ENCODE assay signal across 23 mouse cellular contexts in the genomic region with DNA sequence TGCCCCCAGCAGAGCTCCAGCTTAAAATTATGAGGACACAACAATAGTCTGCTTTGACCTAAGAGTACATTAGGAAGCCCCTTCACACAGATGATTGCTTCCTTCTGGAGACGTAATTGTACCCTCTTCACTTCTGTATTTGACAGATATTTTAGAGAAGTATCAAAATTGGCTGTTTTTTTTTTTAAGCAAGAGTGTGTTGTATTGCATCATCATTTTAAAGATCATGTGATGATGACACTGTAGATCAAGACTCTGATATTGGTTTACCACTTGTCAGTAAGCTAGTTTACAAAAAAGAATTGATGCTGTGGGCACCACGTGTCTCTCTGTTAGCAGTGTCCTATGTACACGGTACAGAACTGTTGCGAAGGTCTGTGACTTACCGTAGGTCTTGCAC. TPM values are rescaled to one million over a fixed set of nuclear protein-coding genes. Genes with fewer than 3 reads are reported as not detected.
"Had no signal": no experiment of that assay in that cellular context is flagged by ENCODE, and none has a peak within 500 bp of the region (broad histone marks: within the 10 kb centered on the region; RNA-seq: fewer than 3 reads in every experiment).

No protein-coding gene starts in this region.

- DNase-seq: kidney, adult 18-20 months; kidney, adult 9 months; kidney, postnatal 36 days; layer of hippocampus, postnatal 36 days; left cerebral cortex, postnatal 4 days; liver, embryonic 13.5 days; lung, adult 2 months; lung, postnatal 14 days; right cerebral cortex, postnatal 14 days; right cerebral cortex, postnatal 4 days; thymus, adult 2 months; thymus, postnatal 14 days; thymus, postnatal 4 days had no signal

- H3K36me3 ChIP-seq: limb, embryonic 12.5 days; limb, embryonic 15.5 days; liver, embryonic 13.5 days; midbrain, embryonic 12.5 days; midbrain, embryonic 15.5 days had no signal

- H3K27ac ChIP-seq: kidney, postnatal 0 days; limb, embryonic 12.5 days; limb, embryonic 15.5 days; liver, embryonic 13.5 days; midbrain, embryonic 12.5 days; midbrain, embryonic 15.5 days; stomach, postnatal 0 days had no signal

- H3K9me3 ChIP-seq: limb, embryonic 12.5 days; limb, embryonic 15.5 days; liver, embryonic 13.5 days; midbrain, embryonic 12.5 days; midbrain, embryonic 15.5 days had no signal

- H3K4me3 ChIP-seq: limb, embryonic 12.5 days; limb, embryonic 15.5 days; liver, embryonic 13.5 days; midbrain, embryonic 12.5 days; midbrain, embryonic 15.5 days; myocyte had no signal

- ATAC-seq: intestine, embryonic 16.5 days; midbrain, embryonic 15.5 days had no signal

- H3K4me2 ChIP-seq: limb, embryonic 12.5 days; limb, embryonic 15.5 days; liver, embryonic 13.5 days; midbrain, embryonic 12.5 days; midbrain, embryonic 15.5 days had no signal

- H3K4me1 ChIP-seq: limb, embryonic 15.5 days; liver, embryonic 13.5 days had no signal

- H3K27me3 ChIP-seq: limb, embryonic 15.5 days had no signal

- H3K9ac ChIP-seq: limb, embryonic 12.5 days; limb, embryonic 15.5 days; liver, embryonic 13.5 days; midbrain, embryonic 12.5 days; midbrain, embryonic 15.5 days had no signal

RNA-seq across cellular contexts. Expression of gene Cfap61, which starts 18.1 kb away (rescaled TPM):
- polyA plus RNA-seq: liver, embryonic 16.5 days; stomach, embryonic 14.5 days had no signal
